Mouse (Mus musculus): Measurements from ENCODE around the gene Gm266. TPM values are rescaled to one million over a fixed set of nuclear protein-coding genes. Genes with fewer than 3 reads are reported as not detected.
A peak's percentile ranks its signal among the peaks of the same experiment; 100 is the strongest.

Gm266 gene
- polyA plus RNA-seq, 1 experiment, result 0.72 TPM

DNA sequence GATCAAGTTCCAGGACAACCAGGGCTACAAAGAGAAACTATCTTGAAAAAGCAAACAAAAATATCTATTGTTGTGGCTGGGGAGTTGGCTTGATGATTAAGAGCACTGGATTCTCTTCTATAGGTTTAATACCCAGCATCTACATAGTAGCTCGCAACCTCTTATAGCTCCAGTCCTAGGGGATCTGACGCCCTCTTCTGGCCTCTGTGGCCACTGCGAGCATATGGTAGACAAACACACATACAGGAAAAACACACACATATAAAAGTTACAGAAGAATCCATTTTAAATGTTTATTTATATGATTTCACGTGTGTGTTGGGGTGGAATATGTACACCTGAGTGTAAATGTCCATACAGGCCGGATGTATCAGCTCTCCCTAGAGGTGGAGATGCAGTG lies 21.4 kb upstream of the Gm266 start:
- H3K4me1 ChIP-seq (ENCODE audit: control insufficient read depth, insufficient read depth, low read length), result no peaks in the 10 kb centered on the region
- no peak overlapping the region for H3K27ac ChIP-seq (ENCODE audit: insufficient read depth, low read length)
- no peak overlapping the region for H3K4me3 ChIP-seq (ENCODE audit: insufficient read depth, low read length)
- TF ChIP-seq POLR2A (IDR thresholded peaks at IDR 0.05; ENCODE audit: low read depth, low read length) (no peak), CTCF (IDR thresholded peaks at IDR 0.05; ENCODE audit: borderline replicate concordance, insufficient read depth, low read length) (no peak)

GRCm38 (mm10) chr12:111504904-111505303 lies 19.3 kb upstream of the Gm266 start:
- TF ChIP-seq CTCF (IDR thresholded peaks at IDR 0.05; ENCODE audit: borderline replicate concordance, insufficient read depth, low read length) (peak; percentile 85), POLR2A (IDR thresholded peaks at IDR 0.05; ENCODE audit: low read depth, low read length) (no peak)
- no peaks in the 10 kb centered on the region for H3K4me1 ChIP-seq (ENCODE audit: control insufficient read depth, insufficient read depth, low read length)
- no peak overlapping the region for H3K27ac ChIP-seq (ENCODE audit: insufficient read depth, low read length)
- H3K4me3 ChIP-seq (ENCODE audit: insufficient read depth, low read length), result no peak overlapping the region

DNA sequence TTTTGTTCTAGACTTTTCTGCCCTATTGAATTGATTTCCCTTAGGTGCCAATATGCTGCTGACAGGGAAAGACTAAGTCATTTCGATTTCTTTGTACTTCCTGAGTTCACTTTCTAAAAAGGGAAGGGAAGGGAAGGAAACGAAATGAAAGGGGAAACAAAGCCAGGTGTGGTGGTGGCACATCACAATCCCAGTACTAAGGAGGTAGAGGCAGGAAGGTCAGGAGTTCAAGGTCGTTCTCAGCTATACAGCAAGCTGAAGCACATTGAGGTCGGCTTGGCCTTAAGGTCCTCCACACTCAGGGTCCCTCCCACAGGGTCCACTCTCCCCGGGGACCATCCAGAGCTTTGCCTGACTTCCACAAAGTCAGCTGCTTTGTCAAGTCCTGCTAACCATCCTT lies 17.9 kb upstream of the Gm266 start:
- H3K27ac ChIP-seq (ENCODE audit: insufficient read depth, low read length), result no peak overlapping the region
- TF ChIP-seq CTCF (IDR thresholded peaks at IDR 0.05; ENCODE audit: borderline replicate concordance, insufficient read depth, low read length) (no peak), POLR2A (IDR thresholded peaks at IDR 0.05; ENCODE audit: low read depth, low read length) (no peak)
- H3K4me3 ChIP-seq (ENCODE audit: insufficient read depth, low read length), result no peak overlapping the region
- no peaks in the 10 kb centered on the region for H3K4me1 ChIP-seq (ENCODE audit: control insufficient read depth, insufficient read depth, low read length)

GRCm38 (mm10) chr12:111503063-111503567 lies 17.5 kb upstream of the Gm266 start:
- no peak for TF ChIP-seq CTCF (IDR thresholded peaks at IDR 0.05; ENCODE audit: borderline replicate concordance, insufficient read depth, low read length)
- TF ChIP-seq POLR2A (IDR thresholded peaks at IDR 0.05; ENCODE audit: low read depth, low read length), result no peak
- H3K4me3 ChIP-seq (ENCODE audit: insufficient read depth, low read length), result no peak overlapping the region
- no peaks in the 10 kb centered on the region for H3K4me1 ChIP-seq (ENCODE audit: control insufficient read depth, insufficient read depth, low read length)
- H3K27ac ChIP-seq (ENCODE audit: insufficient read depth, low read length), result no peak overlapping the region

DNA sequence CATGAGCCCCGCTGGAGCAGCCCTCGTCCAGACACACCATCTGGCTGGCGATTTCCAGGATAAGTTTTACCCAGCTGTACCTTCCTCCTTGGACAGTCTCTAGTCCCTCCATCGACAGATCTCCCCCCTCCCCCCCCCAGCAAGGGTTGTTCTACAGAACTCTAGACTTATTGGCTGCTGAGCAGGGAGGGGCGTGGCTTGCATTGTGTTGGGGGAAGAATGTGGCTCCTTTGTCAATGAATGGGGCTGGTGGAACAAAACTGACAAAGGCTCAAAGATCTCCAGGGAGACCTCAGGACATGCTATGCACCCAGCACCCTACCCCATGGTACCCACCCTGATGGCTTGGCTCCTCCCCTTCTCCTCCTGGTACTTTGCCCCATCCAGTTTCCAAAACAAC lies 15.1 kb upstream of the Gm266 start:
- no peak overlapping the region for H3K4me3 ChIP-seq (ENCODE audit: insufficient read depth, low read length)
- H3K4me1 ChIP-seq (ENCODE audit: control insufficient read depth, insufficient read depth, low read length), result no peaks in the 10 kb centered on the region
- TF ChIP-seq POLR2A (IDR thresholded peaks at IDR 0.05; ENCODE audit: low read depth, low read length) (no peak), CTCF (IDR thresholded peaks at IDR 0.05; ENCODE audit: borderline replicate concordance, insufficient read depth, low read length) (no peak)
- no peak overlapping the region for H3K27ac ChIP-seq (ENCODE audit: insufficient read depth, low read length)

- H3K4me1 ChIP-seq (ENCODE audit: control insufficient read depth, insufficient read depth, low read length), result no peaks in the 10 kb centered on the region
- TF ChIP-seq POLR2A (IDR thresholded peaks at IDR 0.05; ENCODE audit: low read depth, low read length), result no peak
- no peak for TF ChIP-seq CTCF (IDR thresholded peaks at IDR 0.05; ENCODE audit: borderline replicate concordance, insufficient read depth, low read length)
Measured at GRCm38 (mm10) chr12:111499617-111500016, 14.0 kb upstream of the Gm266 start.

GRCm38 (mm10) chr12:111497076-111497475 lies 11.5 kb upstream of the Gm266 start:
- H3K4me1 ChIP-seq (ENCODE audit: control insufficient read depth, insufficient read depth, low read length), result no peaks in the 10 kb centered on the region
- no peak overlapping the region for H3K4me3 ChIP-seq (ENCODE audit: insufficient read depth, low read length)
- H3K27ac ChIP-seq (ENCODE audit: insufficient read depth, low read length), result no peak overlapping the region
- TF ChIP-seq CTCF (IDR thresholded peaks at IDR 0.05; ENCODE audit: borderline replicate concordance, insufficient read depth, low read length) (no peak), POLR2A (IDR thresholded peaks at IDR 0.05; ENCODE audit: low read depth, low read length) (no peak)

More at GRCm38 (mm10) chr12:111499617-111500016, 14.0 kb upstream of the Gm266 start:
- H3K27ac ChIP-seq (ENCODE audit: insufficient read depth, low read length), result no peak overlapping the region
- no peak overlapping the region for H3K4me3 ChIP-seq (ENCODE audit: insufficient read depth, low read length)

GRCm38 (mm10) chr12:111494931-111495330 lies 9.3 kb upstream of the Gm266 start:
- no peak for TF ChIP-seq CTCF (IDR thresholded peaks at IDR 0.05; ENCODE audit: borderline replicate concordance, insufficient read depth, low read length)
- no peak for TF ChIP-seq POLR2A (IDR thresholded peaks at IDR 0.05; ENCODE audit: low read depth, low read length)
- no peaks in the 10 kb centered on the region for H3K4me1 ChIP-seq (ENCODE audit: control insufficient read depth, insufficient read depth, low read length)
- H3K27ac ChIP-seq (ENCODE audit: insufficient read depth, low read length), result no peak overlapping the region
- no peak overlapping the region for H3K4me3 ChIP-seq (ENCODE audit: insufficient read depth, low read length)

GRCm38 (mm10) chr12:111489261-111489865 lies 3.7 kb upstream of the Gm266 start:
- no peaks in the 10 kb centered on the region for H3K4me1 ChIP-seq (ENCODE audit: control insufficient read depth, insufficient read depth, low read length)
- no peak overlapping the region for H3K4me3 ChIP-seq (ENCODE audit: insufficient read depth, low read length)
- no peak overlapping the region for H3K27ac ChIP-seq (ENCODE audit: insufficient read depth, low read length)
- no peak for TF ChIP-seq POLR2A (IDR thresholded peaks at IDR 0.05; ENCODE audit: low read depth, low read length)
- no peak for TF ChIP-seq CTCF (IDR thresholded peaks at IDR 0.05; ENCODE audit: borderline replicate concordance, insufficient read depth, low read length)

- TF ChIP-seq POLR2A (IDR thresholded peaks at IDR 0.05; ENCODE audit: low read depth, low read length) (no peak), CTCF (IDR thresholded peaks at IDR 0.05; ENCODE audit: borderline replicate concordance, insufficient read depth, low read length) (no peak)
- H3K4me1 ChIP-seq (ENCODE audit: control insufficient read depth, insufficient read depth, low read length), result no peaks in the 10 kb centered on the region
- H3K4me3 ChIP-seq (ENCODE audit: insufficient read depth, low read length), result no peak overlapping the region
- H3K27ac ChIP-seq (ENCODE audit: insufficient read depth, low read length), result no peak overlapping the region
Measured at GRCm38 (mm10) chr12:111486455-111486854, 832 bp upstream of the Gm266 start.
